Comparison of ENCODE assay signal across 15 mouse cellular contexts in genomic region chr4:127289039-127289548, GRCm38 (mm10). TPM values are rescaled to one million over a fixed set of nuclear protein-coding genes. Genes with fewer than 3 reads are reported as not detected.
DNase-seq lines count a peak whose midpoint lies in the region; ATAC-seq and TF ChIP-seq lines count a peak whose summit lies in the region.
"Had no signal": no experiment of that assay in that cellular context is flagged by ENCODE, and none has a peak within 500 bp of the region (broad histone marks: within the 10 kb centered on the region; RNA-seq: fewer than 3 reads in every experiment).

No protein-coding gene starts in this region.

- no peak for ATAC-seq in kidney, embryonic 14.5 days (ENCODE audit: low FRiP score, low TSS enrichment)
- peak; percentile 82 for ATAC-seq in heart, embryonic 16.5 days (replicated peaks; ENCODE audit: extremely low read depth, insufficient read depth, low FRiP score)
- ATAC-seq: forebrain, embryonic 16.5 days; liver, postnatal 0 days; midbrain, embryonic 15.5 days had no signal

- no peaks in the 10 kb centered on the region for H3K4me1 ChIP-seq in kidney, embryonic 14.5 days (ENCODE audit: control insufficient read depth, insufficient read depth, low read length)
- peaks cover 5% of the 10 kb centered on the region for H3K4me1 ChIP-seq in heart, adult 2 months (ENCODE audit: control insufficient read depth, insufficient read depth, low read length)
- no peaks in the 10 kb centered on the region; the same call in 1 of the 2 replicates for H3K4me1 ChIP-seq in heart, embryonic 16.5 days (ENCODE audit: control insufficient read depth, insufficient read depth, low read length)
- H3K4me1 ChIP-seq: embryonic facial prominence, embryonic 15.5 days; midbrain, embryonic 15.5 days; neural tube, embryonic 12.5 days had no signal

- H3K4me2 ChIP-seq in kidney, embryonic 14.5 days (replicated peaks; ENCODE audit: low read depth, low read length) = no peak overlapping the region
- H3K4me2 ChIP-seq in heart, embryonic 16.5 days (ENCODE audit: low read depth, low read length) = no peak overlapping the region
- H3K4me2 ChIP-seq: embryonic facial prominence, embryonic 15.5 days; hindbrain, embryonic 12.5 days; midbrain, embryonic 15.5 days; neural tube, embryonic 12.5 days had no signal

- peak; percentile 34 for DNase-seq in kidney, adult 18-20 months
- peak; percentile 73 to 81 for DNase-seq in heart, adult 2 months
- peak; percentile 46 for DNase-seq in kidney, postnatal 14 days
- no peak for DNase-seq in spleen, postnatal 36 days (ENCODE audit: low spot score in 2 of 2)
- no peak for DNase-seq in urinary bladder, postnatal 36 days (ENCODE audit: low spot score in 2 of 2)
- DNase-seq: cerebellum, postnatal 10 days; liver, postnatal 0 days had no signal

- H3K9ac ChIP-seq in kidney, embryonic 14.5 days (ENCODE audit: low read depth, low read length) = no peak overlapping the region
- H3K9ac ChIP-seq in heart, adult 2 months (ENCODE audit: low read depth, low read length) = no peak overlapping the region
- no peak overlapping the region for H3K9ac ChIP-seq in heart, embryonic 16.5 days (ENCODE audit: low read length)
- H3K9ac ChIP-seq: embryonic facial prominence, embryonic 15.5 days; hindbrain, embryonic 12.5 days; liver, postnatal 0 days; midbrain, embryonic 15.5 days; neural tube, embryonic 12.5 days had no signal

- H3K4me3 ChIP-seq in kidney, embryonic 14.5 days (ENCODE audit: low read length) = no peak overlapping the region
- H3K4me3 ChIP-seq in heart, adult 2 months = no peak overlapping the region
- H3K4me3 ChIP-seq in heart, embryonic 16.5 days (ENCODE audit: low read length) = no peak overlapping the region
- H3K4me3 ChIP-seq: embryonic facial prominence, embryonic 15.5 days; hindbrain, embryonic 12.5 days; limb, embryonic 10.5 days; midbrain, embryonic 15.5 days; neural tube, embryonic 12.5 days had no signal

- WGBS in kidney, embryonic 14.5 days = 61% methylated on average over 6 of the region's 6 CpGs
- WGBS in heart, adult 2 months = 28% methylated on average over 6 of the region's 6 CpGs
- 38% methylated on average over 6 of the region's 6 CpGs for WGBS in heart, embryonic 16.5 days

- no peaks in the 10 kb centered on the region for H3K79me2 ChIP-seq in heart, adult 2 months (replicated peaks; ENCODE audit: control insufficient read depth, insufficient read depth, low read length)

- no peaks in the 10 kb centered on the region for H3K27me3 ChIP-seq in kidney, embryonic 14.5 days (ENCODE audit: control insufficient read depth, insufficient read depth, low read length)
- no peaks in the 10 kb centered on the region for H3K27me3 ChIP-seq in heart, adult 2 months (ENCODE audit: control insufficient read depth, insufficient read depth, low read length)
- no peaks in the 10 kb centered on the region for H3K27me3 ChIP-seq in heart, embryonic 16.5 days (ENCODE audit: control insufficient read depth, insufficient read depth, low read length)
- H3K27me3 ChIP-seq: embryonic facial prominence, embryonic 15.5 days; hindbrain, embryonic 12.5 days; midbrain, embryonic 15.5 days; neural tube, embryonic 12.5 days had no signal

- no peak for TF ChIP-seq CTCF in heart, adult 2 months (IDR thresholded peaks at IDR 0.05)

- TF ChIP-seq EP300 in heart, adult 2 months (IDR thresholded peaks at IDR 0.05; ENCODE audit: insufficient read depth, low read depth, low read length) = peak; percentile 52

- no peak for TF ChIP-seq POLR2A in heart, adult 2 months (IDR thresholded peaks at IDR 0.05; ENCODE audit: insufficient read depth, low read depth, low read length)

- no peaks in the 10 kb centered on the region for H3K36me3 ChIP-seq in kidney, embryonic 14.5 days (ENCODE audit: control insufficient read depth, insufficient read depth, low read length)
- H3K36me3 ChIP-seq in heart, adult 2 months (ENCODE audit: control insufficient read depth, insufficient read depth, low read length) = no peaks in the 10 kb centered on the region
- no peaks in the 10 kb centered on the region for H3K36me3 ChIP-seq in heart, embryonic 16.5 days (ENCODE audit: control insufficient read depth, insufficient read depth)
- H3K36me3 ChIP-seq: embryonic facial prominence, embryonic 15.5 days; hindbrain, embryonic 12.5 days; limb, embryonic 10.5 days; midbrain, embryonic 15.5 days; neural tube, embryonic 12.5 days had no signal

- intact Hi-C loops in heart, adult 2 months (cut with DNase I) = no loop called here

- no peaks in the 10 kb centered on the region for H3K9me3 ChIP-seq in kidney, embryonic 14.5 days (ENCODE audit: control insufficient read depth, low read length)
- no peaks in the 10 kb centered on the region for H3K9me3 ChIP-seq in heart, embryonic 16.5 days (replicated peaks; ENCODE audit: control insufficient read depth, low read length)
- H3K9me3 ChIP-seq: embryonic facial prominence, embryonic 15.5 days; hindbrain, embryonic 12.5 days; limb, embryonic 10.5 days; midbrain, embryonic 15.5 days; neural tube, embryonic 12.5 days had no signal

- H3K27ac ChIP-seq in kidney, embryonic 14.5 days (ENCODE audit: low read depth, low read length) = no peak overlapping the region
- H3K27ac ChIP-seq in heart, adult 2 months = peak overlapping the region; percentile 61
- 0 out of 2 replicates have a peak overlapping the region, but pooled peaks have one; percentile 15 for H3K27ac ChIP-seq in heart, embryonic 16.5 days (ENCODE audit: low read length)
- H3K27ac ChIP-seq: embryonic facial prominence, embryonic 15.5 days; hindbrain, embryonic 12.5 days; limb, embryonic 10.5 days; midbrain, embryonic 15.5 days; neural tube, embryonic 12.5 days had no signal

RNA-seq across cellular contexts. Expression of gene Gja4, which starts 24.7 kb away (rescaled TPM):
- polyA plus RNA-seq in kidney, embryonic 14.5 days (2014; fragmentation: Nextera tagmentation; extraction: Ambion mirVana) = 22.2 and 23.7 TPM in 2 replicates
- 10 to 100 TPM; 12.2 to 12.4 TPM for total RNA-seq in heart, adult 2 months (2021)
- polyA plus RNA-seq in heart, adult 2 months (2012; rRNA removed) = 25.1 and 28.7 TPM in 2 replicates
- polyA plus RNA-seq in heart, embryonic 16.5 days (2015; fragmentation: Nextera tagmentation; extraction: Ambion mirVana) = 32.3 and 33.3 TPM in 2 replicates

RNA-seq across cellular contexts. Expression of gene Gjb3, which starts 41.5 kb away (rescaled TPM):
- polyA plus RNA-seq in kidney, embryonic 14.5 days (2014; fragmentation: Nextera tagmentation; extraction: Ambion mirVana) = 1.4 and 1.5 TPM in 2 replicates
- not detected for total RNA-seq in heart, adult 2 months (2021)
- 0.25 TPM in 1 of 2 replicates, not detected in the other for polyA plus RNA-seq in heart, adult 2 months (2012; rRNA removed)
- polyA plus RNA-seq in heart, embryonic 16.5 days (2015; fragmentation: Nextera tagmentation; extraction: Ambion mirVana) = 0.17 and 0.35 TPM in 2 replicates
- polyA plus RNA-seq: forebrain, embryonic 16.5 days; midbrain, embryonic 15.5 days had no signal

RNA-seq across cellular contexts. Expression of gene Smim12, which starts 45.5 kb away (rescaled TPM):
- polyA plus RNA-seq in kidney, embryonic 14.5 days (2014; fragmentation: Nextera tagmentation; extraction: Ambion mirVana) = 55.2 and 66.2 TPM in 2 replicates
- 10 to 100 TPM; 50.3 to 51.6 TPM for total RNA-seq in heart, adult 2 months (2021)
- polyA plus RNA-seq in heart, adult 2 months (2012; rRNA removed) = 43.3 and 47.7 TPM in 2 replicates
- 67.2 and 69.3 TPM in 2 replicates for polyA plus RNA-seq in heart, embryonic 16.5 days (2015; fragmentation: Nextera tagmentation; extraction: Ambion mirVana)

Comparison
In these comparisons a context has a peak if more than half of its experiments do, and no peak if none do; other contexts are left out.
1. DNase-seq: peak in kidney, adult 18-20 months (single experiment), heart, adult 2 months (2 of 2) and kidney, postnatal 14 days (single experiment); none in spleen, postnatal 36 days (0 of 2) and urinary bladder, postnatal 36 days (0 of 2).